Mouse (Mus musculus) liver, embryonic 11.5 days (tissue): ENCODE results near the gene Cabp4. TPM values are rescaled to one million over a fixed set of nuclear protein-coding genes. Genes with fewer than 3 reads are reported as not detected.

ENCODE experiments used
- polyA plus RNA-seq: library from polyadenylated mRNA; unstranded; fragments of >200 nt; fragmentation: Nextera tagmentation; extraction: Ambion mirVana; gene quantifications from 2 replicates; pipeline ENCODE4 v1.2.1, GENCODE M21; 2014

The Cabp4 gene
- polyA plus RNA-seq, 1 experiment from 2014 or later: 0.21 TPM

Other genes with a start within 250 kb of the Cabp4 start
- 39.8 and 42.8 TPM in 2 replicates for gene Tcirg1, start 236.9 kb downstream of the Cabp4 start, polyA plus RNA-seq
- gene Ndufs8, start 231.3 kb downstream of the Cabp4 start, polyA plus RNA-seq: 278 and 287 TPM in 2 replicates
- gene Aldh3b1, start 214.2 kb downstream of the Cabp4 start, polyA plus RNA-seq: 1.7 TPM in 2 replicates
- gene Unc93b1, start 208.8 kb downstream of the Cabp4 start, polyA plus RNA-seq: 14.2 and 16.0 TPM in 2 replicates
- gene Aldh3b3, start 185.4 kb downstream of the Cabp4 start, polyA plus RNA-seq: not detected in 2 replicates
- 0.48 and 0.70 TPM in 2 replicates for gene Aldh3b2, start 171.7 kb downstream of the Cabp4 start, polyA plus RNA-seq
- 12.0 and 14.5 TPM in 2 replicates for gene Acy3, start 157.5 kb downstream of the Cabp4 start, polyA plus RNA-seq
- gene Tbx10, start 151.3 kb downstream of the Cabp4 start, polyA plus RNA-seq: 1.8 TPM in 2 replicates
- gene Nudt8, start 143.5 kb downstream of the Cabp4 start, polyA plus RNA-seq: 30.8 and 32.3 TPM in 2 replicates
- gene Gm49405, start 143.4 kb downstream of the Cabp4 start, polyA plus RNA-seq: 1.6 and 2.4 TPM in 2 replicates
- gene Doc2g, start 140.7 kb downstream of the Cabp4 start, polyA plus RNA-seq: 2.8 and 4.1 TPM in 2 replicates
- 232 and 234 TPM in 2 replicates for gene Ndufv1, start 131.2 kb downstream of the Cabp4 start, polyA plus RNA-seq
- gene Gstp1, start 106.0 kb downstream of the Cabp4 start, polyA plus RNA-seq: 733 and 765 TPM in 2 replicates
- gene Gstp2, start 98.0 kb downstream of the Cabp4 start, polyA plus RNA-seq: 5.5 and 6.1 TPM in 2 replicates
- 14.6 and 16.7 TPM in 2 replicates for gene Gstp3, start 84.5 kb downstream of the Cabp4 start, polyA plus RNA-seq
- 0.51 and 0.52 TPM in 2 replicates for gene Cabp2, start 62.5 kb downstream of the Cabp4 start, polyA plus RNA-seq
- 121 and 135 TPM in 2 replicates for gene Cdk2ap2, start 46.9 kb downstream of the Cabp4 start, polyA plus RNA-seq
- 7.2 and 8.0 TPM in 2 replicates for gene Pitpnm1, start 44.0 kb downstream of the Cabp4 start, polyA plus RNA-seq
- gene Aip, start 18.2 kb downstream of the Cabp4 start, polyA plus RNA-seq: 56.2 and 61.8 TPM in 2 replicates
- gene Gpr152, start 4.2 kb downstream of the Cabp4 start, polyA plus RNA-seq: not detected in 2 replicates
- 126 and 132 TPM in 2 replicates for gene Coro1b, start 4.6 kb upstream of the Cabp4 start, polyA plus RNA-seq
- gene Ptprcap, start 9.6 kb upstream of the Cabp4 start, polyA plus RNA-seq: 38.7 and 41.1 TPM in 2 replicates
- gene Rps6kb2, start 19.3 kb upstream of the Cabp4 start, polyA plus RNA-seq: 41.0 and 53.5 TPM in 2 replicates
- 0.89 and 1.2 TPM in 2 replicates for gene Carns1, start 31.4 kb upstream of the Cabp4 start, polyA plus RNA-seq
- 3.3 and 3.4 TPM in 2 replicates for gene Tbc1d10c, start 47.3 kb upstream of the Cabp4 start, polyA plus RNA-seq
- 773 and 809 TPM in 2 replicates for gene Ppp1ca, start 48.0 kb upstream of the Cabp4 start, polyA plus RNA-seq
- 35.7 and 38.8 TPM in 2 replicates for gene Rad9a, start 57.6 kb upstream of the Cabp4 start, polyA plus RNA-seq
- gene Clcf1, start 70.2 kb upstream of the Cabp4 start, polyA plus RNA-seq: 1.9 and 2.4 TPM in 2 replicates
- not detected in 2 replicates for gene AC109138.7, start 70.3 kb upstream of the Cabp4 start, polyA plus RNA-seq
- gene Pold4, start 87.9 kb upstream of the Cabp4 start, polyA plus RNA-seq: 22.1 and 24.9 TPM in 2 replicates
- 3.2 and 3.3 TPM in 2 replicates for gene Ssh3, start 125.1 kb upstream of the Cabp4 start, polyA plus RNA-seq
- 2.9 and 3.2 TPM in 2 replicates for gene Ankrd13d, start 139.1 kb upstream of the Cabp4 start, polyA plus RNA-seq
- gene Grk2, start 162.2 kb upstream of the Cabp4 start, polyA plus RNA-seq: 22.1 and 23.1 TPM in 2 replicates